Mouse (Mus musculus) left cerebral cortex, adult 9 months (tissue): ENCODE results near the gene Rpa2.

Experiments
- DNase-seq, 2 experiments: peaks; one replicate each; pipeline ENCODE4 v3.0.0; 2022; ENCODE audit warnings: low spot score in 2 of 2

Gene Rpa2

DNA sequence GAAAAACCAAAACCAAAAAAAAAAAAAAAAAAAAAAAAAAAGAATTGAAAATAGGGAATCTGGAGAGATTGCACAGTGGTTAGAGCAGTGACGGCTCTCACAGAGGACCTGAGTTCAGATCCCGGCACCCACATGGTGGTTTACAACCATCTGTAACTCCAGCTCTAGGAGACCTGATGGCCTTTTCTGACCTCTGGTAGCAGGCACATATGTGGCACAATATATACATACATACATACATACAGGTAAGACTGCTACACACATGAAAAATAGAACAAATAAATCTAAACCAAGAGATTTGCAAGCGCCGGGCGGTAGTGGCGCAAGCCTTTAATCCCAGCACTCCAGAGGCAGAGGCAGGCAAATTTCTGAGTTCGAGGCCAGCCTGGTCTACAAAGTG is 35.7 kb downstream of the Rpa2 start:
- no peak for DNase-seq

GRCm38 (mm10) chr4:132804331-132804730 is 36.2 kb downstream of the Rpa2 start:
- no peak for DNase-seq

GRCm38 (mm10) chr4:132805146-132805545 is 37.0 kb downstream of the Rpa2 start:
- DNase-seq, result no peak

DNA sequence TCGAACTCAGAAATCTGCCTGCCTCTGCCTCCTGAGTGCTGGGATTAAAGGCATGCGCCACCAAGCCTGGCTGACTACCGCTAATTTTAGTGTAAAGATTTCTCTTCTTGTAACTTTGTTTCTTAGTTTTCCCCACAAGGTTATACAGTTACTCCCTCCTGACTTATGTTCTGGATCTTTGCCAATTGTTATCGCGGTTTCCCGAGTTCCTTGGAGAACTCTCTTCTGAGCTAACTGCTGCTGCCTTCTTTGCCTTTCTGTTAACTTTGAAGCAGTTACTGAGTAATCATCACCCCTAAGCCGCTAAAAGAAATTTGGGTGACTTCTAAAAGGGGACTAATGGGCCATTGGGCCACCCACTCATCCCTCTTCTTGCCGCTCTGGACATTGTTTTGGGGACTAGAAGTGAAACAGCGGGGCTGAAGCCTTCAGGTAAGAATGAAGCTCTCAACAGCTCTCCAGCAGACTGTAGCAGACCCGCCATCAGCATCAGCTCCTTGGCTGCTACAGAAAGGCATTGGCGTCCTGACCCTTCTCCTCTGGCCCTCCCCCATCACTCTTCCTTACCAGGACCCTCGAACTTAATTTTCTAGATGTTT is 37.6 kb downstream of the Rpa2 start:
- no peak for DNase-seq

GRCm38 (mm10) chr4:132806620-132807191 is 38.6 kb downstream of the Rpa2 start:
- no peak for DNase-seq

- no peak for DNase-seq
These were observed 39.9 kb downstream of the Rpa2 start for GRCm38 (mm10) chr4:132807771-132808641.

DNA sequence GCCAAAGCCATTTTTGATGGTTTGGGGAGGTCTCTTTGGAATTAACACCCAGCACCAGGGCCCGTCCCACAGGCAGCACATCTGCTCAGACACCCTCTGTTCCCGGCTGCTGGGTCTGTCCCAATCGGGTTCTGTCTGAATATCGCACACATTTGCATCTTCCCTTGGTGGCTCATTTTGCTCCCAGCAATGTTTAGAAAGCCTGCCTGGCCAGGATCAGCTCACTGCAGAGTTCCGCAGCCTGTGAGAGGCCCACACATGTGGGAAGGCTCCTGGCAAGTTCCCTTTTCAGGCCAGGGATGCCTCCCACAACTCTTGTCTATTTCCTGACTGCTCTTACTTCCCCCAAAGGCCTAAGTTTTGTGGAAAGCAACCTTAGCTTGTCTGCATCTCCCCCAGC is 41.5 kb downstream of the Rpa2 start:
- DNase-seq, result peak; percentile 40 to 77

DNA sequence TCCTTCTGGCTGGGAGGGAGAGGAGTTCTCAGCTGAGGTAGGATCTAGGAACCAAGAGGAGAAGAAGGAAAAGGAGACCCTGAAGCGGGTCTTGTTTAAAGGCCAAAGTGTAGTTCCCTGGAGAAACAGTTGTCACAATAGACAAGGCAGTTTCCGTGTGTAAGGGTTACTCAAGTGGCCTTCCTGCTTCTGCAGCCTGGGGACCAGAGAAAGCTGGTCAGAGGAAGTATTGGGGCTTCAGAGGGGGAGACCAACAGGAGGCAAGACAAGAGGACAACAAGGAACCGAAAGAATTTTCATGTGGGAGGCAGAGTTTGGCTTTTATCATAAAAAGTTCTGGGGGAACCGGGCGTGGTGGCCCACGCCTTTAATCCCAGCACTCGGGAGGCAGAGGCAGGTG is 48.3 kb downstream of the Rpa2 start:
- no peak for DNase-seq

GRCm38 (mm10) chr4:132816855-132817254 is 48.7 kb downstream of the Rpa2 start:
- no peak for DNase-seq

DNA sequence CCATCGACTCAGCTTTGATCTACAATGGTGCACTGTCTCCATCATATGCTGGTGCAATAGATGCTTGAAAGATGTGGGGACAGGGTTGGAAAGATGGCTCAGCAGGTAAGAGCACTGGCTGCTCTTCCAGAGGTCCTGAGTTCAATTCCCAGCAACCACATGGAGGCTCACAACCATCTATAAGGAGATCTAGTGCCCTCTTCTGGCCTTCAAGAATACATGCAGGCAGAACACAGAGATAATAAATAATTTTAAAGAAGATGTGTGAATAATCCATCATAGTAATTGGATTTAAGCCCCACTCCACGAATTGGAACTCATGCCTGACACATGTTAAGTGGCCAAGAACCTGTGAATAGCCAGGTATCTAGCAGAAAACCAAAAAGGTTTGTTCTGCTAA is 50.3 kb downstream of the Rpa2 start:
- no peak for DNase-seq

DNA sequence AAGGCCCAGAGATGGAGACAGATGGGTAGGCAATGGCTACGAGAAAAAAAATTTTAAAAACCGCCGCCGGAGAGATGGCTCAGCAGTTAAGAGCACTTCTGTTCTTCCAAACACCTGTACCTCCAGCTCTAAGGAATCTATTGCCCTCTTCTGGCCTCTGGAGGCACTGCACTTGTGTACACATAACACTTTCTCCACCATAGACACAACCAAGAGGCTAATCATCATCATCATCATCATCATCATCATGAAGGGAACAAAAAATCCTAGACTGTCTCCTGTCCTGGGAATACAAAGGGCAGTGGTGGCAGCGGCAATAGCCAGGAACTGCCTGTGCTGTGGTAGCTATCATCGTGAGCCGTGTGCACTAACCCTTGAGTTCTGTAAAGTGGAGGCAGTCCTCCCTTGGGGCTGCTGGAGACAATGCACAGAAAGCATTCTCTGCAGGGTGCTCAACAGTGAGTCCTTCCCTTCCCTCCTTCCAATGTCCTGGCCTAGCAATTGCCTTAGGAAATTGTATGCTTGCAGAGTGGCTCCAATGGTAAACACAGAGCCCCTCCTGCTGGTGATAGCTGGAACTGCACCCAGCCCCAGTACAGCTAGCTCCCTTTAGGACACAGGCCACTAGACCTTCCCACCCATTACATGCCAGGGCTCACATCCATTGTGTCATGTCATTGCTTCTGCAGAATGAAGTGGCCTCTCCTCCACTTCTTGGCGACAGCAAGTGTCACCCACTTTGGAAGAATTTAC is 55.7 kb downstream of the Rpa2 start:
- DNase-seq, result peak in 1 of 2 experiments; percentile 74
